In the genomic region with DNA sequence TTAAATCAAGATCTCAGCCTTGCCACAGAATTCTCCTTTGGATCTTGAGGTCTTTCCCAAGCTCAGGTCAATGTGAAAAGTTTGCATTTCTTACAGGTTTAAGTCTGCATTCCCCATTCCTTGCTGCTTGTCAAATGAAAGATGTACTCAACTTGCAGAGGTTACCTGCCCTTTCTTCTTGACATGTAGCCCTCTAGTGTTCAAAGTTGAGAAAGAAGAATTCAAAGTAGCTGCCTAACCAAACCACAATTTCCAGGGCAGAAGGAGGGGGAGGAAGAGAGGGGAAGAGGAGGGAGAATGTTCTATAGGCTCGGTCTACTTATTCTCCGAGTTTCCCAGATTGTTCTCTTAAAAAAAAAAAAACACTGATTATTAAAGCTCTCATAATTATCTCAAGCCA, we compare ENCODE assay signal across 16 mouse cellular contexts. TPM values are rescaled to one million over a fixed set of nuclear protein-coding genes. Genes with fewer than 3 reads are reported as not detected.
DNase-seq lines count a peak whose midpoint lies in the region; ATAC-seq and TF ChIP-seq lines count a peak whose summit lies in the region.
"Had no signal": no experiment of that assay in that cellular context is flagged by ENCODE, and none has a peak within 500 bp of the region (broad histone marks: within the 10 kb centered on the region; RNA-seq: fewer than 3 reads in every experiment).

No protein-coding gene starts in this region.

- peak; percentile 43 for TF ChIP-seq CTCF in forebrain, postnatal 0 days (IDR thresholded peaks at IDR 0.05; ENCODE audit: low read depth)
- TF ChIP-seq CTCF in lung, postnatal 0 days (IDR thresholded peaks at IDR 0.05): peak; percentile 47

- H3K36me3 ChIP-seq in forebrain, postnatal 0 days (ENCODE audit: insufficient read depth): no peaks in the 10 kb centered on the region
- H3K36me3 ChIP-seq in forebrain, embryonic 12.5 days (replicated peaks): no peaks in the 10 kb centered on the region
- H3K36me3 ChIP-seq in lung, postnatal 0 days (ENCODE audit: insufficient read depth, low read length): no peaks in the 10 kb centered on the region
- H3K36me3 ChIP-seq in hindbrain, embryonic 12.5 days: no peaks in the 10 kb centered on the region
- H3K36me3 ChIP-seq: hindbrain, embryonic 10.5 days; midbrain, embryonic 13.5 days had no signal

- no peaks in the 10 kb centered on the region for H3K27me3 ChIP-seq in forebrain, postnatal 0 days (ENCODE audit: insufficient read depth, low read length)
- no peaks in the 10 kb centered on the region for H3K27me3 ChIP-seq in forebrain, embryonic 12.5 days
- no peaks in the 10 kb centered on the region for H3K27me3 ChIP-seq in lung, postnatal 0 days (replicated peaks; ENCODE audit: insufficient read depth, low read length)
- H3K27me3 ChIP-seq in hindbrain, embryonic 12.5 days: no peaks in the 10 kb centered on the region
- H3K27me3 ChIP-seq: midbrain, embryonic 13.5 days had no signal

- H3K9ac ChIP-seq in forebrain, postnatal 0 days: no peak overlapping the region
- no peak overlapping the region for H3K9ac ChIP-seq in forebrain, embryonic 12.5 days
- H3K9ac ChIP-seq in lung, postnatal 0 days (replicated peaks; ENCODE audit: low read depth): no peak overlapping the region
- H3K9ac ChIP-seq in hindbrain, embryonic 12.5 days: no peak overlapping the region
- H3K9ac ChIP-seq: midbrain, embryonic 13.5 days had no signal

- no peak overlapping the region for H3K4me2 ChIP-seq in forebrain, postnatal 0 days (ENCODE audit: low read depth)
- no peak overlapping the region for H3K4me2 ChIP-seq in forebrain, embryonic 12.5 days
- no peak overlapping the region for H3K4me2 ChIP-seq in lung, postnatal 0 days (replicated peaks; ENCODE audit: low read depth, low read length)
- no peak overlapping the region for H3K4me2 ChIP-seq in hindbrain, embryonic 12.5 days (replicated peaks)
- H3K4me2 ChIP-seq: midbrain, embryonic 13.5 days had no signal

- H3K27ac ChIP-seq in forebrain, postnatal 0 days (ENCODE audit: low read depth, low read length): no peak overlapping the region
- H3K27ac ChIP-seq in forebrain, embryonic 12.5 days: no peak overlapping the region
- H3K27ac ChIP-seq in lung, postnatal 0 days (ENCODE audit: low read length): no peak overlapping the region
- no peak overlapping the region for H3K27ac ChIP-seq in hindbrain, embryonic 12.5 days
- H3K27ac ChIP-seq: hindbrain, embryonic 10.5 days; midbrain, embryonic 13.5 days had no signal

- no peak overlapping the region for H3K4me3 ChIP-seq in forebrain, postnatal 0 days (ENCODE audit: low read depth, low read length)
- no peak overlapping the region for H3K4me3 ChIP-seq in forebrain, embryonic 12.5 days (replicated peaks)
- no peak overlapping the region for H3K4me3 ChIP-seq in lung, postnatal 0 days (ENCODE audit: low read depth, low read length)
- no peak overlapping the region for H3K4me3 ChIP-seq in hindbrain, embryonic 12.5 days
- H3K4me3 ChIP-seq: hindbrain, embryonic 10.5 days; midbrain, embryonic 13.5 days had no signal

- ATAC-seq in forebrain, postnatal 0 days: no peak
- ATAC-seq in forebrain, embryonic 12.5 days (ENCODE audit: low FRiP score): no peak
- no peak for ATAC-seq in lung, postnatal 0 days
- no peak for ATAC-seq in hindbrain, embryonic 12.5 days (ENCODE audit: low FRiP score)
- ATAC-seq: midbrain, embryonic 13.5 days had no signal

- WGBS in forebrain, postnatal 0 days: 53% methylated on average over 2 of the region's 2 CpGs
- 62% methylated on average over 2 of the region's 2 CpGs for WGBS in forebrain, embryonic 12.5 days
- 44% methylated on average over 2 of the region's 2 CpGs for WGBS in lung, postnatal 0 days
- WGBS in hindbrain, embryonic 12.5 days: 72% methylated on average over 2 of the region's 2 CpGs

- no peak for TF ChIP-seq EP300 in lung, postnatal 0 days (IDR thresholded peaks at IDR 0.05)

- H3K9me3 ChIP-seq in forebrain, postnatal 0 days (ENCODE audit: low read length): no peaks in the 10 kb centered on the region
- no peaks in the 10 kb centered on the region for H3K9me3 ChIP-seq in forebrain, embryonic 12.5 days
- H3K9me3 ChIP-seq in lung, postnatal 0 days (ENCODE audit: low read length): no peaks in the 10 kb centered on the region
- no peaks in the 10 kb centered on the region for H3K9me3 ChIP-seq in hindbrain, embryonic 12.5 days (replicated peaks)
- H3K9me3 ChIP-seq: hindbrain, embryonic 10.5 days; midbrain, embryonic 13.5 days had no signal

- peak; percentile 7 for DNase-seq in forebrain, postnatal 0 days
- DNase-seq in lung, postnatal 0 days (ENCODE audit: low spot score): peak; percentile 10
- no peak for DNase-seq in lung, postnatal 36 days
- DNase-seq in embryo, embryonic 10 days (ENCODE audit: low spot score): peak; percentile 39
- no peak for DNase-seq in urinary bladder, adult 18-20 months (ENCODE audit: low spot score in 2 of 2)
- no peak for DNase-seq in heart, postnatal 25 days (ENCODE audit: low spot score)
- DNase-seq: cerebellum, adult 8-10 months; kidney, postnatal 10 days; thymus, postnatal 25 days had no signal

- intact Hi-C loops in heart, postnatal 25 days (cut with DNase I): no loop called here

- no peaks in the 10 kb centered on the region for H3K4me1 ChIP-seq in forebrain, postnatal 0 days (ENCODE audit: insufficient read depth)
- H3K4me1 ChIP-seq in forebrain, embryonic 12.5 days: peaks cover 5% of the 10 kb centered on the region; the same call in 1 of the 2 replicates
- no peaks in the 10 kb centered on the region for H3K4me1 ChIP-seq in lung, postnatal 0 days (ENCODE audit: insufficient read depth, low read depth, low read length)
- H3K4me1 ChIP-seq in hindbrain, embryonic 12.5 days: no peaks in the 10 kb centered on the region
- H3K4me1 ChIP-seq: hindbrain, embryonic 10.5 days had no signal

RNA-seq across cellular contexts. Expression of a gene that starts 45.5 kb away (rescaled TPM):
- 58.2 and 70.6 TPM in 2 replicates for total RNA-seq in forebrain, postnatal 0 days (2014; rRNA removed)
- 107 and 108 TPM in 2 replicates for polyA plus RNA-seq in forebrain, postnatal 0 days (2015; fragmentation: Nextera tagmentation; extraction: Ambion mirVana)
- polyA plus RNA-seq in forebrain, embryonic 12.5 days (2016; fragmentation: Nextera tagmentation; extraction: Ambion mirVana): 14.3 and 18.2 TPM in 2 replicates
- polyA plus RNA-seq in lung, postnatal 0 days (2015; fragmentation: Nextera tagmentation; extraction: Ambion mirVana): 0.18 TPM in 1 of 2 replicates, not detected in the other
- polyA plus RNA-seq in hindbrain, embryonic 12.5 days (2016; fragmentation: Nextera tagmentation; extraction: Ambion mirVana): 15.0 and 21.6 TPM in 2 replicates
- under 1 TPM in 1 of 2 experiments, not detected in 1; 0.29 TPM for total RNA-seq in heart, postnatal 25 days (2021)
- total RNA-seq: gastrocnemius, postnatal 4 days; neutrophil, adult 5-6 weeks had no signal
- polyA plus RNA-seq: spleen, adult 2 months had no signal

Comparison
In these comparisons a context has a peak if more than half of its experiments do, and no peak if none do; other contexts are left out.
1. DNase-seq: peak in forebrain, postnatal 0 days (single experiment), lung, postnatal 0 days (single experiment) and embryo, embryonic 10 days (single experiment); none in lung, postnatal 36 days (single experiment), urinary bladder, adult 18-20 months (0 of 2) and heart, postnatal 25 days (single experiment).
2. RNA of a gene that starts 45.5 kb away (polyA plus RNA-seq): 107 to 108 TPM in forebrain, postnatal 0 days, 15.0 to 21.6 TPM in hindbrain, embryonic 12.5 days and 14.3 to 18.2 TPM in forebrain, embryonic 12.5 days; 0.18 TPM in lung, postnatal 0 days; every median in the first group is over 10 times any median in the second.